Mouse (Mus musculus): Measurements from ENCODE around the gene Rplp2. TPM values are rescaled to one million over a fixed set of nuclear protein-coding genes. Genes with fewer than 3 reads are reported as not detected.

Rplp2 gene
- total RNA-seq, 2 experiments from 2014 or later, result 1,111 to 1,331 TPM

DNA sequence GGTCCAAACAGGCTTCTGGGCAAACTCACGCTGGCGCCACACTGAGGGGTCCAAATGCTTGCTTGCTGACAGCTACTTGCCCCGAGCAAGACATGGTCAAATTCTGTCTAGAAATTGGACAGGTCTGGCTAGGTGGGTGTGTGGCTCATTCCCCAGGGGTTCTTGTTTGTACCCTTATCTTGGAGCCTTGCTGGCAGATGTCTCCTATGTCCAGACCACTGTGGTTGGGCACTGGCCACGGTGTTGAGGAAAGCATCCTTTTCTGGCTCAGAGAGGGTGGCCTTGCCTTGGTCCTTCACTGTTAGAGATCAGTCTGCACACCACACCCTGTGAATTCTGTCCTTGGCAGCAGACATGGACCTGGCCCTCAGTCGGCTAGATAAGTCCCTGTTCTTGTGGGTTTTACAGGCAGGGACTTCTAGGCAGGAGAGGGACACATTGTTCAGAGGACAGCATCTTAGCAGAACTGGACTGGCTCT is 31.1 kb downstream of the Rplp2 start:
- no peak for DNase-seq (ENCODE audit: low spot score in 2 of 2)

DNA sequence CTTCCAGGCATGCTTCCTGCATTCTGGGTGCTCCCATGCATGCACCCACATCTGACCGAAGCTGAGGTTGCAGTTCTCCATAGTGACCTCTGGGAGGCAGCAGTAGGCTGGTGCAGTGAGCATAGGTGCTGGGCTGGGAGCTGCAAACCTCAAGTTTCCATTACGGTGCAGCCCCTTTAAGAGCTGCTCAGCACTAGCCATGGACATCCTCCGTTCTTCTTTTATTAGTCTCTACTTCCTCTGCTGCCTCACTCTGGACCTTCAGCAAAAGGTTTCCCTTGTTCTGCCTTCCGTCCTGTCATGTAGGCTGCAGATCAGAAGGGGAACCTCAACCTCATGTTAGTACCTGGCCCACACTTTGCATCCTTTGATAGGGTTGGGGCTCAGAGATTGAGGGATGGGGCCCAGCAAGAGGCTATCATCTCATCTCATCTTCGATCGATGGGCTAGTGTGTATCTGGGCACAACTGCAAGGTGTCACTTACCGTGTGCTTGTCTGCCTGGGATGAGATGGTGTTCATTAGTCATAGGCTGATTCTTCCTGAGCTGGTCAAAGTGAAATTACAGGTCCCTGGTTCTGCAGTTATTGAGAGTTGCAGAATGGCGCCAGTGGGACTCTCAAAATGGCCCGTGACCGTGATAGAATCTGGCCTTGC is 33.8 kb downstream of the Rplp2 start:
- peak in 1 of 2 experiments; percentile 57 for DNase-seq (ENCODE audit: low spot score in 2 of 2)

DNA sequence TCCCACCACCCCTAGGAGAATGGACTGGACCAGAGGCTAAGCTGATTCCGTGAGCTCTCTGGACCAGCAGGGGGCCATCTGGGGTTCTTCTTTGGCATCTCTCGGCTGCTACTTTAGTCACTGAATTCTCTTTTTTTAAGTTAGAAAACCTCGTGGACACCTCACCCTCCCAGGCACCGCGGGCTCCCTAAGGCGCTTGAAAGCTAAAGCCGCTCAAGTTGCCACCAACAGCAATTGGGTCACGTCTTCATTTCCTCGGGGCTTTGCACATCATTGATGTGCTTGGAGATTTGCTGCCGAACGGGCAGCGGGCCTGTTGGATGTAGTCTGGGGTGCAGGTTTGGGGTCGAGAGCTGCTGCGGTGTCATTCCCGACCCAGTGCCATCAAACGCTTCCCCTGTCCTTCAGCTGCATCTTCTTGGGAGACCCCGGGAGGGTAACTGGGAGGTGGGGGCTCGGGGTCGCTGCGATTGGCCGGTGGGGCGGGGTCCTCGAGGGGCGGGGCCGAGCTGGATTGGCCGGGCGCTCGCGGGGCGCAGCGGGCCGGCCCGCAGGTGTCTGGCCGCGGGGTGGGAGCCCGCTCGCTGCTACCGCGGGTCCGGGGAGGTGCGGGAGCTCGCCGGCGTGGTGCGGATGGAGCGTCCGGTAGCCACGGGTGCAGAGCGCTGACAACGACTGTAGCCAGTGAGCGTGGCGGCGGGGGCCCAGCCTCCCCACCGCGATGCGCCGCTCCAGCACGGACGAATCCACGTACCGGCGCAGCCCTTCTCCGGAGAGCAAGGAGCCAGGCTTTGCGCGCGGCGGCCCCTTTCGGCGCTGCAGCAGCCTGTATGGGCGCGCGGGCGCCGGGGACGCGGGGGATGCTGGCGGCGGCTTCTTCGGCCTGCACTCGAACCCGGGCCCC is 34.6 kb downstream of the Rplp2 start:
- peak in 1 of 2 experiments; percentile 54 for DNase-seq (ENCODE audit: low spot score in 2 of 2)

DNA sequence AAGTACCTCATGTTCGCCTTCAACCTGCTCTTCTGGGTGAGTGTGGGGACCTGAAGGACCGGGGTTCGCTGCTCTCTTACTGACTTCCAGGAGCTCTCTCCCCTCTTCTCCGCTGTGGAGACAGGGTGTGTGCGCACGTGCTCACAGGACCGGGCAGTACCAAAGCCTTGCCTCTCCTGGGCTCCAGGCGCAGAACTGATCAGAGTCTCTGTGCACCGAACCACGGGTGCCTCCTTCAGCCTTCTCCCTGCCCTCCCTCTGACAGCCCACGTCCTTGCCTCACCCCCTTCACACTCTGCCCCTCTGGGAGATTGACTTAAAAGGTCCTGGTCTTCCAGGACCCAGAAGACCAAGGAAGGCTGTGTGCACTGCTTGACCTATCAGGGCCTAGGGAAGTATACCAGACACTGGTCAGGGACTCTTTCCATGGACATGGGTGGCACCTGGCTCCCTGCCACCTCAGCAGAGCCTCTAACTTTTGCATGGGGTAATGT is 35.4 kb downstream of the Rplp2 start:
- DNase-seq (ENCODE audit: low spot score in 2 of 2), result no peak

DNA sequence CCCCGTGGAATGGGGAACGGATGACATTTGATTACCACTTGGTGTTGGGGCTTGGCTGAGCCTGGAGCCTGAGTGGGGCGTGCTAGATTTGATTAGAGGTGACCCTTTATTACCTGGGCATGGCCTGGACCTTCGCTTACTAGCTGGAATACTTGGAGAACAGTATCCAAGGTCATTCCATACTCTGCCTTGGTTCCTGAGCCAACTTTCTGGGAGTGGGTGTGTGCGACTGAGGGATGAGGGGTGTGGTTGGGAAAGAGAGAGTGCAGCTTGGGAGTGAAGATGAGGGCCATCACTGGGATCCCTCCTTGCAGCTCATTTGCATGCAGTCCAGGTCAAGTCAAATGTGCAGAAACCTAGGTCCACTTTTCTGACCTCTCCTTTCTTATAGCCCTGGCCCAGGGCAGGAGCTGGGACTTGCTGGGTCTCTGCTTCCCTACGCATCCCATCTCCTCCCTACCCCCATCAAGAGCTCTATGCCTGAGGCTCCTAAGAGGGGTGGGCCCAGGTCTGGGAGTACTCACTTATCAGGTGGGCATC is 36.0 kb downstream of the Rplp2 start:
- DNase-seq (ENCODE audit: low spot score in 2 of 2), result no peak

DNA sequence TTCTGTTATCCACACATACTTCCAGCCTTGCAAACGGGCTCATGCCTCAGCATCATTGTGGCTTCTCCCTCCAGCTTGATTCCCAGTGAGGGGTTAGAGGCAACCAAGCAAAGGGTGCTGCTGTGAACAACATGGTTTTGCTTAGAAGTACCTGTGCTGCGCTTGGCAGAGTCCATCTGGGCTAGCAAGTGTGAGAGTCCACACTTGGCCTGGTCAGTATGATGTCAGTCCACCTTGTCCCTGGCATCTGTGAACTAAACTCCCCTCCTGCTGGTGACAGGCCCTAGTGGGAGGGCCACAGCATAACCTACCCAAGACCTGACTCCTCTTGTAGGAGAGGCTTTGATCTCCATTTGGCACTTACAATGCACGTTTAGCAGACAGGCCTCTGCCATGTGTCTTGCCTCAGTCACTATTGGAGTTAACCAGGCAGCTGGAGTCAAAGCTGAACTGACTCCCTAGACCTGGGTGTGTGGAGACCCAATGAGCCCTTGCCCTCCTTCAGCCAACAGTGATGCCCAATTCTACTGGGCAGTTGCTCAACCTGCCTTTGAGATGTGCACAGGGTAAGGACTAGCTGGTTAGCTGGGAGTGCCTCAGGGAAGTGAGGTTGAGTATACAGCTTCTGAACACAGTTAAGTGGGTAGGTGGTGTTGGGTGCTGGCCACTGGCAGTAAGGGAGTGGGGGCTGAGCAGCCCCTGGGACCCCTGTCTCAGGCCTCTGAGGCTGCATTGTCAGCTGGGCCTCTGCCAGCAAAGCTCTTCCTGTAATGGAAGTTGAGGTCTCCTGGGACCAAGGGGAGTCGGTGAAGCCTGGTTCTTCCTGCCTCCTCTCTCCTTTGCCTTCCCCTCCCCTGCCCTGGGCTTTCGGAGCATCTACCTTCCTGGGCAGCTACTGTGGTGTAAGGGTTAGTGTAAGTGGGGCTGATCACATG is 37.3 kb downstream of the Rplp2 start:
- DNase-seq (ENCODE audit: low spot score in 2 of 2), result no peak

DNA sequence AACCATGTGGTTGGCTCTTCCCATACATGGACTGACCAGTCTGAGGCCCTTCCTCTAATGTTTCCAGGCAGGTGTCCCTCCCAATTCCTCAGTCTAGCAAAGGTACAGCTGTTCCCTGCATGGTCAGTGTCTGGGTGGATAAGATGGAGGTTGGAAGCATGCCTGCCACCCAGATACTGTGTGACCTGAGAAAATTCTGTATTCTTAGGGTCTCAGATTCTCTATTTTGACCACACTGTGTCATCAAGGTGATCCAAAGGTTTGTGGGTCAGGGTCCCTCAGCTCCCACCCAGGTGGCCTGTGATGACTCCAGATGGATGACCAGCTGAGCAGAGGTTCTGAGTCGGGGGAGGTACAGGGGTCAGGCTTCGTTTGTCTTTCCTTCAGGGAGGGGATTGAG is 38.0 kb downstream of the Rplp2 start:
- DNase-seq (ENCODE audit: low spot score in 2 of 2), result no peak

DNA sequence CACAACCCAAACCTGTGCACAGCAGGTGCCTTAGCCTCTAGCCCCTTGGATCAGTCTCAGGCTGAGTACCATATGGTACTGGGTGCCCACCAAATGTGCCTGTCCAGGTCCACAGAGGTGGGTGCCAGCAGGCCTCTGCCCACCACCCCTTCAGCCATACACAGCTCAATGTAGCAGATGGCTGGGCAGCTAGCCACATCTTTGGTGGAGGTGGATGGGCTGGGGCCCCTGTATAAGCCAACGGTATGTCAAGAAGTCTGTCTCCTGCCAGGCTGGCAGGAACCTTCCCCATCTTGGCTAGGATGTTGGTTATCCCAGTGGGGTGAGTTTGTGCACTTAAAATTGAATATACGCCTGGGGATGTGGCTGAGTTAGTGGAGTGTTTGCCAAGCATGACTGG is 38.4 kb downstream of the Rplp2 start:
- DNase-seq (ENCODE audit: low spot score in 2 of 2), result no peak

DNA sequence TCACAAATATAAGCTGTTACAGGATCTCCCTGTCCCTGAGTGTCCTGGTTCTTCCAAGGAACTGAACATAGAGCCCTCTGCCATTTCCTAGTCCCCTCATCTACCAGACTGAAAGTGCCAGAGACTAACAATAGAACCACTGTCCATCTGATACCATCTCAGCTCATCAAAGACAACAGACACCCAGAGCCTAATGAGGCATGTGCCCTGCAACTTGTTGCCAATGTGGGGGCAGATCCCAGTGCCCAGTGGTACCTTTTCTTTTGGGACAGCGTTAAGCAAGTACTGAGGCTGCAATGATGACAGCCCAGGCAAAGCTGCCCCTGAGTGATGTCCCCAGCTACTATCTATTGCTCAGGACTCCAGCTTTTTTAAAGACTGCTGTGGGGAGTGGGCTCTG is 39.1 kb downstream of the Rplp2 start:
- no peak for DNase-seq (ENCODE audit: low spot score in 2 of 2)

DNA sequence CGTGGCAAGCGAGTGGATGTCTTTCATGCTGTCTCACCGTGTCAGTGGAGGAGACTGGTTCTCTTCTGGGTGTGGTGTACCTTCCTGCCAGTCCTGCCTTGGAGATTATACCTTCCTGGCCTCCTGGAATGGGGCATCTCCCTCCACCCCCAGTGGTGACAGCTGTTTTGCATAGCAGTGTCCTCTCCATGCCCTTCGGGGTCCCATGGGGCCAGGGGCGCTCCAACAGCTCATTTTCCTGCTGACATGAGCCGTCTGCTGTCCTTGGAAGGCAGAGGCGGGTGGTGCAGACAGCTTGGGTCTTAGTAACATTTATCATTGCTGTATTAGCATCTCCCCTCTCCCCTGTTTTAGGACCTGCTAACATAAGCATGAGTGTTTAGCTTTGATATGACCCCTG is 40.0 kb downstream of the Rplp2 start:
- DNase-seq (ENCODE audit: low spot score in 2 of 2), result no peak

DNA sequence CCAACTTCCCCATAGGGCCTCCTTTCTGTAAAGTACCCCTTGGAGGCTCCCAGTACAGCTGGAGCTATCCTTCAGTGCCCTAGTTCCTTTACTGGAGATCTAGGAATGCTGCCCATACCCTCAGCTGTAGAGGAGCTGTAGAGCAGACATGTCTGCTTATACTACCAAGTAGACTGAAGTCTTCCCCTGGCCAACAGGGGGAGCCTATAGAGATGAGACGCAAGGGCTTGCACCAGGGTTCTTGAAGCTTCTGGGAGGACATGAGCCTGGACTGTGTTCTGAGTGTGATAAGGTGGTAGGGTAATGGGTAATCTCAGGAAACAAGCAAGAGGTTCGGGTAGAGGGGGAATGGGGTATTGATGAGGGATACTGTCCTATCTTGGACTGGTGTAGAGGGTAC is 44.0 kb downstream of the Rplp2 start:
- DNase-seq (ENCODE audit: low spot score in 2 of 2), result no peak

DNA sequence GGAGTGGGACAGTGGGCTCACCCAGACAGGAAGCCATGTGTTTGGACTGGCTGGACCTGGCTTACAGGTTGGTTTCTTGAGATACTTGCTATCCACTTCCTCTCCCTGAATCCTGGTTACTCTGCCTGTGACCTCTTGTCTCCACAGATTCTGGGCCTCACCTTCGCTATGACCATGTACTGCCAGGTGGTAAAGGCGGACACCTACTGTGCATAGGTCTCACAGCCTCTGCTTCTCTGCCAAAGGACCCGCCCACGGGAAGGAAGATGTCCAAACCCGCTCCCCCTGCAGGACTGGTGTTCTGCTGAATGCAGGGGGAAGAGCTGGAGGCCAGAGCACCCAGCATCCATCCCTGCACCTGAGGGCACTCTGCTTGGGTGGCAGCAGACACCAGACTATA is 45.6 kb downstream of the Rplp2 start:
- no peak for DNase-seq (ENCODE audit: low spot score in 2 of 2)

DNA sequence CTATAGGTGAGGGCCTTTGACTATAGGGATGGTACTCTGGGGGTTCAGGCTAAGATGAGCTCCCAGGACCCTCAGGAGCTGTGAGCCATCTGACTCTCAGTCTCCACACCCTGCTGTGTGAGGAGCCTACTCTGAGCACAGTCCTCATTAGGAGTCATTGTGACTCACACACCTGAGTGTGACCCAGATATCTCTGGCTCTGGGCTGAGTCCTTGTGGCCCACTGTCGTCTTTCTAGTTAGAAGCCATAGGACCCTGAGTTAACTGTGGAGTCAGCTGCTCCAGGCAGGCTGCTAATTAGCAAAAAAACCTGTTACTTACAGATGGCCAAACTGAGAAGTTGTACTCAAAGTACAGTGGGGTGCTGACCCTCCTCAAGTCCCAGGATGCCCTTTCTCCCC is 46.6 kb downstream of the Rplp2 start:
- DNase-seq (ENCODE audit: low spot score in 2 of 2), result no peak

DNA sequence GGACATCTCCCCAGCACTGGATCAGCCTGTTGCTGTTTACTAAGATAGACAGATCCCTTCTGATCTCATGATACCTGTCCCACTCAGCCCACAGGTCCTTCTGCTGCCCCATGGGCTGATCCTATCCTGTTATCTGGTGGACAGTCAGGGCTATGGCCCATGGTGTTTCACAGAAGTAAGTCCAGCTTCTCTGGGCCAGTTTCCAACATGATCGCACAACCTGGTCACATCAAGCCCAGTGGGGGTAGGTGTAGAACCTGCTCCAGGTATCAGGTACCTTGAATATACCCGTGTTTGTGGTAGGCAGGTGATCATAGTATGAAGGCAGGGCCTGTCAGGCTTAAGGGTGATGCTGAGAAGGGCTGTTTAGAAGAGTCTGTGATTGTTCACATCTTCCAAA is 48.2 kb downstream of the Rplp2 start:
- no peak for DNase-seq (ENCODE audit: low spot score in 2 of 2)

DNA sequence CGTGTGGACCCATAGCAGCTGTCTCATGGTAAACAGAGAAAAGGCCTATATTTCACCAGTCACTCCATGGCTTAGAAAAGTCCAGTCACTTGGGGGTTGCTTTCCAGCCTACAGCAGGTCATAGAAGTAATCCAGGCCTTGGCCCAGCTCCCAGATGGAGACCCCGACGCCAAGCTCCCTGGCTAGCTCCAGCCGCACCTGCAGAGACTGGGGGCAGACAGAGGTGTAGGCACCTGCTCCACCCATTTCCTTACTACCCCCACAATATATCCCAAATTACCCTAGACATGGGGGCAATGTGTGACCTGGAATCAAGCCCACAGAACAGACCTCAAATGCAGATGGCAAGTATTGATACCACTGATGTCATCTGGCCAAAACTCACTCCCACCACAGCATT is 48.8 kb downstream of the Rplp2 start:
- DNase-seq (ENCODE audit: low spot score in 2 of 2), result no peak

DNA sequence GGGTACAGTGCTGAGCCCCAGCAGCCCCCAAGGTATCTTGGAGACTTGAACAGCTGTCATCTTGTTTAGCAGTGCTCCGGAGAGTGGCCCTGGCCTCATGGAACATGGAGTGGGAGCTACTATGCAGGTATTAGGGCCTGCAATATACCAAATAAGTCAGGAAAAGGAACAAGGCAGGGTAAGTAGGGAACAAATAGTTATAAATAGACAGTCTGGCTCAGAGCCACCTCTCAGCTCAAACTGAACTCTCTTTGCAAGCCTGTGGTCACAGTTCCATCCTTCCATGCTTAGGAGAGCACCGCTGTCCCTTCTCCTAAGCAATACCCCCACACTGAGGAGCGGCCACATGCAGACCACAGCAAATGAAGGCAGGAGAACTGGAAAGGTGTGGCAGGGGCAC is 50.4 kb downstream of the Rplp2 start:
- no peak for DNase-seq (ENCODE audit: low spot score in 2 of 2)

Other genes starting within 250 kb of the Rplp2 start
- gene Lmntd2, start 233.3 kb upstream of the Rplp2 start, total RNA-seq (2021), result not detected
- 10 to 100 TPM in 1 of 2 experiments, 1 to 10 TPM in 1; 9.8 to 14.2 TPM for gene Rassf7, start 231.5 kb upstream of the Rplp2 start, total RNA-seq (2021)
- 10 to 100 TPM; 48.4 to 63.3 TPM for gene Phrf1, start 218.6 kb upstream of the Rplp2 start, total RNA-seq (2021)
- gene Irf7, start 180.9 kb upstream of the Rplp2 start, total RNA-seq (2021), result 1 to 10 TPM; 1.4 TPM
- 1 to 10 TPM; 1.3 to 1.5 TPM for gene Cdhr5, start 170.6 kb upstream of the Rplp2 start, total RNA-seq (2021)
- 1 to 10 TPM; 3.4 to 3.5 TPM for gene Sct, start 168.2 kb upstream of the Rplp2 start, total RNA-seq (2021)
- under 1 TPM; 0.16 to 0.25 TPM for gene Drd4, start 155.4 kb upstream of the Rplp2 start, total RNA-seq (2021)
- 10 to 100 TPM; 44.6 to 50.4 TPM for gene Deaf1, start 119.7 kb upstream of the Rplp2 start, total RNA-seq (2021)
- 10 to 100 TPM; 14.2 to 14.6 TPM for gene Tmem80, start 119.6 kb upstream of the Rplp2 start, total RNA-seq (2021)
- gene Eps8l2, start 108.5 kb upstream of the Rplp2 start, total RNA-seq (2021), result 1 to 10 TPM; 2.4 to 2.5 TPM
- gene Taldo1, start 55.2 kb upstream of the Rplp2 start, total RNA-seq (2021), result 100 to 1,000 TPM; 120 to 128 TPM
- gene Gatd1, start 33.2 kb upstream of the Rplp2 start, total RNA-seq (2021), result 10 to 100 TPM; 18.3 to 19.5 TPM
- under 1 TPM; 0.34 to 0.49 TPM for gene Cend1, start 17.9 kb upstream of the Rplp2 start, total RNA-seq (2021)
- gene Slc25a22, start 9.5 kb upstream of the Rplp2 start, total RNA-seq (2021), result 10 to 100 TPM; 16.4 to 25.2 TPM
- gene Pidd1, start 3.3 kb upstream of the Rplp2 start, total RNA-seq (2021), result 1 to 10 TPM; 4.0 to 4.5 TPM
- 100 to 1,000 TPM in 1 of 2 experiments, 10 to 100 TPM in 1; 98.6 to 133 TPM for gene Pnpla2, start 7.8 kb downstream of the Rplp2 start, total RNA-seq (2021)
- 1 to 10 TPM; 8.9 to 9.3 TPM for gene Cracr2b, start 13.7 kb downstream of the Rplp2 start, total RNA-seq (2021)
- 10 to 100 TPM; 87.2 to 88.8 TPM for gene Cd151, start 20.0 kb downstream of the Rplp2 start, total RNA-seq (2021)
- 10 to 100 TPM; 35.3 to 35.9 TPM for gene Polr2l, start 27.8 kb downstream of the Rplp2 start, total RNA-seq (2021)
- gene Tspan4, start 27.9 kb downstream of the Rplp2 start, total RNA-seq (2021), result 10 to 100 TPM; 19.6 to 19.7 TPM
- 10 to 100 TPM; 23.0 to 34.4 TPM for gene Chid1, start 92.5 kb downstream of the Rplp2 start, total RNA-seq (2021)
- gene Ap2a2, start 114.8 kb downstream of the Rplp2 start, total RNA-seq (2021), result 10 to 100 TPM; 63.4 to 65.5 TPM
- gene Muc6, start 207.9 kb downstream of the Rplp2 start, total RNA-seq (2021), result not detected
- under 1 TPM; 0.52 to 0.59 TPM for gene Muc2, start 243.0 kb downstream of the Rplp2 start, total RNA-seq (2021)

All from gastrocnemius, postnatal 4 days (tissue).